Mouse (Mus musculus): ENCODE data around the gene Npy1r. TPM values are rescaled to one million over a fixed set of nuclear protein-coding genes. Genes with fewer than 3 reads are reported as not detected.

The Npy1r gene
- polyA plus RNA-seq (2017; shearing (Covaris generic)) = not detected

DNA sequence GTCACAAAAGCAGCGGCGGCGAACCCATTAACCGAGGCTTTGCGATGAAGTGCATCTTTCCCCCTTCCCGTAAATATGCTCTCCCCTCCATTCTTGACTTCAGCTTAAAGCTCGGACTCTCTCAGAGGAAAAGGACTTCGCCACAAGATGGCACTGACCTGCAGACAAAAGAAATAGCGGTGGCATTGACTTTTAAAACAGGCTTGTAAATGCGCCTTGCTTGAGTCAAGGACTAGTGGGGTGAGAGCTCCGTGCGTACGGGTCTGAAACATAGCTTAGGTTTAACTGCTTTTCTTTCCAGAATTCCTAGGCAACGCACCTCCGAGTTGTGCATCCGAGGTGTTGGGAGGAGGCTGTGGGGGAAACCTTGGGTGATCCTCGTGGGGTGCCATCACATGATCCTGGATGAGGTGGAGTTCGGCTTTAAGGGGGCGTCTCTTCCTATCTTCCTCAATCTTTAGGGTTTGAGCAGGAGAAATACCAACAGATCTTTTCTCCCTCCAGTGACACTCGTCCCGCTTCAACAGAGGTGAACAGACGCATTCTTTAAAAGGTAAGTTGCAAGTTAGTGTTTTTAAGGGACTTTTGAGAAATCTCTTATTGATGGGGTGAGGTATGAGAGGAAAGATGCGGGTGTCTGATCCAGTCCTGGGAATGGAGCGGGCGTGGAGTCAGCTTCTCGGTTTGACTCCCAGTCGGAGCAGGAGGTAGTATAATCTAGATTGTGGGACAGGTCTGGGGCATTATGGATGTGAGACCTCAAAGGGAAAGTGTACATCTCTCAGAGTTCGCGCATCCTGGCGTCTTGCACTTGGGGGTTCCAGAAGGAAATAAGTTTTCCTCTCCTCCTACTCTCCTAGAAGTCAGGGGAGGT lies at the start of gene Npy1r:
Gene Npy1r, plus strand, starts transcription at position 223 of the 874 bp plus-strand sequence.
- no peak for ATAC-seq

DNA sequence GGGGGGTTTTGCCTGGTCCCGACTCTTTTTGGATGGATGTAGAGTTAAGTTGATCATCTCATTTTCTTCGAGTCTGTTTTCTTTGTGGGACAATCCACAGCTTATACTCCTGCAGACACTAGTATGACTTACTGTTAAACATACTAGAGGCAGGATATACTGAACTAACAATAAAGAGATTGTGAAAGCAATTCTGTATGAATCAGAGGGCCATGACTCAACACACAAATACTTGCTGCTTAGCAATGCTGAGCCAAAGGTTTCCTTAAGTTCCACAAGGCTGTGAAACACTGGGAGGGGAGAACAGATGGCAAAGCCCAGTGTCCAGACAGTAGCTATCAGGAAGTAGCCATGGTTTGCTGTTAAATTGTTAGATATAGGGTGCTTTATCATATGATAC lies 15.7 kb upstream of the Npy1r start:
- ATAC-seq = no peak

DNA sequence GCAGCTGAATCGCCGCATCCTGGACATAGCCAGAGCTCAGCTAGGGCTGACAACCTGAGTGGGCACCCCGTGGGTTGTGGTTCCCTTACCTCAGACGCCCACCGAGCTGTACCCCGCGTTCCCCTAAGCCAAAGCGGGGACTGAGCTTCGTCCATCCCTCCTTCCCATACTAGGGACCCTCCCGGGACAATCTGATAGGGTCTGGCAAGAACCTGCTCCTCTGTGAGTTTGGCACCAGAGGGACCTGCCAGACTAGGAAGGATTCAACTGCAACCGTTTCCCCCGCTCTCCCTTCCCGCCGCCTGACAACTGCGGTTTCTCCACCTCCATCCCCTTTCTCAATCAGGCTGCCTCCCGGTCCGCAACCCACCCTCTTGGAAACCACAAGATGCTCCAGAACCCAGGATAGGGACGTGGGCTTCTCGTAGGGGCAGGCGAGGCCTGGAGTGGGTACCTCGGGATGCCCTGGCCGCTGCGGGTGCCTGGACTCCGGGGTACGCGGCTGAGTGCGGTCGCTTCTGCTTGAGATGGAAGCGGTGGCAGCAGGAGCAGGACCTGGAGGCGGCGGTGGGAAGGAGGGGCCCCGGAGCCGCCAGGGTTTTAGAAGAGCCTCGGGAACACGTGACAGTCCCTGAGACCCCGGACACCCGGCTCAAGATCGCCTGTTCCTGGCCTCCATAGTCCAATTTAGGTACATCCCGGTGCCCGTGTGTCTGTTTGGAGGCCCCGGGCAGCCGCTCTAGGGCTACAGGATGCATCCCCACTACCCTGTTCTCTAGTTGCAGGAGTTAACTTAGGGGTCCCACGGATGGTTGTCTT lies 9.3 kb upstream of the Npy1r start, which contains the start of gene Npy5r:
Gene Npy5r, minus strand, starts transcription at position 618 of the 819 bp plus-strand sequence.
- ATAC-seq = no peak

DNA sequence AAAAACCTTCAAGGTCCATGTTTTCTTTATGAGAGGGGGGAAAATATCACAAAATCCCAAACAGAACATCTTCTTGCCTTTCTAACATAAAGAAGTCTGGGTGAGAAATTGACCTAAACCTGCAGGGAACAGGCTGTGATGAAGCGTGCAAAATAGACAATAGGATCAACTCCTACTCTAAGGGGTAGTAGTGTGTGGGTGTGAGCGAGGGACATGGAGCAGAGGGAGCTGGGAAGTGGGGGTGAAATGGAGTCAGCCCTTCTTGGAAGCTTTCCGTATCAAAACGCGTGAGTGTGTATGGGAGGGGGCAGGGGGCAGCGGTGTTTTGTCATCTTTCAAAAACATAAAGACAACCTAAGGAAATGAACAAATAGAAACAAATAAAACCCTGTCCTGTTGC lies 8.6 kb upstream of the Npy1r start:
- ATAC-seq = no peak

DNA sequence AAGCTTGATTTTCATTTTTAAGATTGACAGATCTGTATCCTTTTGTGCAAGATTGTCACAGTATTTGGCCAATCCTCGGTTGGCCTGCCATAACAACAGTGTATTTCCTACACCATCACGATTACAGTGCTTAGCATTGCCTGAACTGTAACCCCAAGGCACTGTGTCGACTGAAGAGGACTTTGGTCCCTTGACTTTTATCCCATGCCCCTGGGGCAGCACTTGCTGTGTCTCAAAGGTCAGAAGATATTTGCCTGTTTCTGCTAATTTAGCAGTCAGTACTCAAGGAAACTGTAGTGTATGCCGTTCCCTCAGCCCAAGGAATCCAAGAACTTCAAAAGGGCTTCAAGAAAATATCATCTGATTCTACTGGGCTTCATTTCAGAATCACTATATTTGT lies 8.2 kb upstream of the Npy1r start:
- no peak for ATAC-seq

DNA sequence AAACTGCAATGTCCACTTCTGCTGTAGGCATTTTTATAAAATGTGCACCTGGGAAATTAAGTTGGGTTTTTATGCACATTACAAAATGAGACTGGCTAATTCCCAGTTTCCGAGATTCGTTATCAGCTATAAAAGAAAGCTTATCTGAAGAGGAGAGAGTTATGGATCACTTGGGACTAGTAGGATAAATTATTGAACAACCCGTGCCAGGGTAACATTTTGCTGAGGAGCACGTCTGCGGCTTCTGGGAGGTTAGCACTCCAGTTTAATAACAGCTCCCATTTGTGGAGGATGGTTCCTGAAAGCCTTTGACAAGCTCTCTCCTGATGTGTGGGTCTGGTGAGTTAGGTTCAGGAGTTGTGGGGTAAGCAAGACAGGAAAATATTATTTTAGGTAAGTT lies 6.6 kb upstream of the Npy1r start:
- no peak for ATAC-seq

DNA sequence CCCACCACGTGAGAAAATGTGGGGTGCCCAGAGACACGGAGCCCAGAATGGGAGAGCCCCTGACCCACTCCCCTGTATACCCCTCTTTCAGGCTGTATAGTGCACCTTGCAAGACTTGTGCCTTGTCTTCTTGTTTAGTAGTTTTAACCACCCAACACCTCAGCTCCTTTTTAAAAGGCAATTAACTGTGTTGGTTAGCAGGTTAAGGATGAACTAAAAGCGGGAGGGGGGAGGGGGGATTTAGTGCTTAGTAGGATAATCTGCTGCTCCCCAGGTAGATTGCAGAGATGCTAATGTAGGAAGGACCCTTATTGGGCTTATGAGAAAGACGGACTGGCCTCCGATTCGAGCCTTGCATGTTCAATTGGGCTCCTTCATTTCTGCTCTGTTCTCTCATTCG lies 1.0 kb downstream of the Npy1r start:
- ATAC-seq = no peak

DNA sequence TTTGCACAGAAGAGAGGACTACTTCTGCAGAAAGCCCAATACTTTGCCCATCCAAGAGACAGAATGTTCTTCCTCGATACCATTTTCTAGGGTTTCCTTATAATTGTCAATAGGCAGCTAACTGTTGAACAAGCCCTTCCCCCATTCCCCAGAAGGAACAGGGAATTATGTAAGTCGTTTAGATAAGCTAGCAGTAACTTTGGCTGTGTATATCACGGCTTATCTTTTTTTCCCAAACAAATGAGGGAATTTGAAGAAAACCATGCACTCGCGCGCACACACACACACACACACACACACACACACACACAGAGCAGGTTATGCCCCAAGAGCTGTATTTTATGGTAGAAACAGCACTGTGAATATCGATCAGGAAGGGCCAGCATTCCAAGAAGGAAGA lies 1.8 kb downstream of the Npy1r start:
- ATAC-seq = no peak

DNA sequence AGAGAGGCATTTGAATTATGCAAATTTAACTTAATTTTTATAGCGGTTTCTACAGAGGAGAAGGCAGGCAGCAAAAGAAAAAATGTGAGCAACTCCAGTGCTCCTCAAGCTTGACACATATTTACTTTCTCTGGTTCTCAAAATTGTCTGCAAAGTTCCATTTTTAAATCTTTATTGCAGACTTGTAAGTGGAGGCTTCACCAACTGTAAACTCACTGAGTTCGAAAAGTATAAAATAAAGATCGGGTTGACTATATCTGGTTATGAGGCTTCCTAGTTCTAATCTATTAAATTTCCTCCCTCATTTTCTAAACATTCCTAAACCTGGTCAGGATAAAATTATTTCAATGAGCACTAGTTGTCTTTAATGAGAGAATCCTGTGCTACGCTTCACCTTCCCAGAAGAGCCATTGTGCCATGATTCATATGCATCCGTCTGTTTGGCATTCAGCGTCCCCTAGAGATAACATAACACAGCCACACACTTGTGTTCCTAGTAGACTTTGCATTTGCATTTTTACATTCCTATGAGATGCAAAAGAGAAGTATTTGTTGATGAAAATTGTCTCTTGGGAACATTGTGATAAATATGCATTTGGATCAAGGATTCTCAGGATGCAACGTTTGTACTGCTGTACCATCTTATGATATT lies 17.5 kb downstream of the Npy1r start:
- no peak for ATAC-seq

DNA sequence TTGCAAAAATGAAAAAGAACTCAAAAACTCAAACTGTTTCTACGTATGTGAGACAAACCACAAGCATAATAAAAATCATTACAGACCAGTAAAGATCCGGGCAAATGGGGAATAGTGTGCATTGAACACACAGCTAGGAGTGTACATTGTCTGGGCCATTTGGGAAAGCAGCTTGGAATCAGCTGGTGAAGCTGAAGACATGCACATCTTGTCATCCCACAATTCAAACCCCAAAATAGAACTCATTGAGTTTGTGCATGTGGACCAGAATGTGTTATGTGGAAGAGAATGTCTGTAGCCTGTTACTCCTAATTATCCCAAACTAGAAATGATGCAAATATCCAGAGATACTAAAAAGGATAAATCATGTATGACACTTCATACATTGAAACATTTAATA lies 25.8 kb downstream of the Npy1r start:
- no peak for ATAC-seq

DNA sequence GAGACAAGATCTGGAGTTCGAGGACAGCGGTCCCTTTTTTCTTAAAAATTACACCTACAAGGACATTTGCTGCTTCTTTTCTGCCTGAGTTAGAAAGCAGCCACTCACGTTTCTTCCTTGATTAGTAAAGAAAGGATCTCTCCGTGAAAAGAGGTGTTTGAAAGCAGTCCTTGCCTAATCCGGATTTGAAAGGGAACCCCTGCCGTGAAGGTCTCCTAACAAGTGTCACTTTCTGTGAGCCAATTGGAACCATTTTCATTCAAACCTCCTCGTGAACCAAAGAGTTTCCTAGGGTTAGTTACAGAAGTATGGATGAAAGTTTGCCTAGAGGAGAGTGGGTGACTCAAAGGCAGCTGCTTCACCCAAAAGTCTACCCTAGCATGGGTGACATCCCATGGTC lies 32.5 kb downstream of the Npy1r start:
- no peak for ATAC-seq

DNA sequence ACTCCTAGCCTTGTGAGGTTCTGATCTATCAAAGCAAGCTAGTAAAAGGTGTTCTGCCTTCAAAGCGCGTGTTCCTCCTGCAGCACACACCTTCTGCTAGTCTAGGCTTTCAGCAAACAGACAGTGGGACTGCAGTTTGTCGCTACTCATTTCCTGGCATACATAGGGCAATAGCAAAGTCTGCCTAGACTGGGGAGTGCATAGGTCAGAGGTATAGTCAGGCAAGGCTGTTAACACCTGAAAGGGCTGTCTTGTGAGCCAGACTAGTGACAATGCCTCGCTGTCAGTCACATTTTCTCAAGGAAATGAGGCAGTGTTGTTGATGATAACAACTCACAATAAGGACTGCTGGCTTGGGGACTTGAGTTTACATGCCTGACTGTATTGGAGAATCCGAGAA lies 35.0 kb downstream of the Npy1r start:
- no peak for ATAC-seq

DNA sequence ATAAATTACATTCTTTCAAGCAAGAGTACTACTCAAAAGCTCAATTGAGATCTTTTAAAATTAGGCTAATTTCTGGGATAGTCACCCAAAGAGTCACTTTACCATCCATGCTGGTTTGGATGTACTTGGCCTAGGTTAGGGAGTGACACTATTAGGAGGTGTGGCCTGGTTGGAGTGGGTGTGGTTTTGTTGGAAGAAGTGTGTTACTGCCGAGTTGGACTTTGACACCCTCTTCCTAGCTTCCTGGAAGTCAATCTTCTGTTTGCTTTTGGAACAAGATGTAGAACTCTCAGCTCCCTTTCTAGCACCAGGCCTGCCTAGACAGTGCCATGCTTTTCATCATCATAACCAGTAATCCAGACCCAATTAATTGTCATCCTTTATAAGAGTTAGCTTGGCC lies 45.4 kb downstream of the Npy1r start:
- ATAC-seq = no peak

DNA sequence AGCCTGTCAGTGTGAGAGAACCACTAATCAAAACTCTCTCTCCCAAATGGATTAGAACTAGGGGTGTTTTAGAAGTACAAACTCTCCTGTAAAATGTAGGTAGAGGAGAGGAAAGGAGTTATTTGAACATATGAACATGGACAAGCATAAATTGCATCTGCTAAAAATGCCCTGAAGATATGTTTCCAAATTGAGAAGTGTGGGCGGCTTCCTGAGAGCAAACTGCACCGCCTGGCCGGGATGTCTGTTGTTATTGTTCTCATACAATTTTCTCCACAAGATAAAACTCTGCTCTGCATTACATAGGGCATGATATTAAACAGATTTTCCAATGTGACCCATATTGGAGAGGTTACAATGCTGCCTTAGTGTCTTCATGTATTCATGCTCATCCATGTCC lies 48.6 kb downstream of the Npy1r start:
- ATAC-seq = no peak

DNA sequence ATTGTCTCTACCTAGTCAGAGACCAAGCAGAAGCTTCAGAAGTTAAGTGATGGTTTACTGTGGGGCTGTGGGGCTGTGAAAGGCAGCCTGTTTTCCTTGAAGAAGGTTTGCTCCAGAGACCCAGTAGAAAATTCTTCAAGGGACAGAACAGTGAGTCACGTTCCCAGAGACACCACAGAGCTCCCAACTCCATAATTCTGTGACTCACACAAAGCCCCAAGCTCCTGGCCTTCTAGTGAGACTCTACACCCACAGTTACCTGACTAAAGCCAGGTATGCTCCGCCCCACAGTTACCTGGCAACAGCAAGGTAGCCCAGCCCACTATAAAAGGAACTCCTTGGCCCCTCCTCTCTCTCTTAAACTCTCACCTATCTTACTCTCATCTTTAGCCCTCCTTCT lies 54.6 kb downstream of the Npy1r start:
- no peak for ATAC-seq

DNA sequence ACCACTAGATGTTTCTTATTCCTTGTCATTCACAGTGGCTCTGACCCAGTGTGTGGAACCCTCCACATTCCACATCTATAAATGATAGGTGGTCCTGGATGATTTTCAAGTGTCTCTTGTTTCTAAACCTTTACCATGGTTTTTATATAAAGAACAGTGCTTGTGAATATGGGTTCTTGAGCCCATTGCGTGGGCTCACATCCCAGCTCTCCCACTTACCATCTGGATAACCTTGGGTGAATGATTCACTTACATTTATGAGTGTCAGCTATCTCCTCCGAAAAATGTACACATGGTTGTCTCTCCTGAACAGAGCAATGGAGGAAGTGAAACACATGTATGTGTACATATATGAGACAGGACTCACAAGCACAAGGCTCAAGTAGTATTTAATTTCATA lies 59.2 kb downstream of the Npy1r start:
- ATAC-seq = no peak

Other genes starting within 250 kb of the Npy1r start
- gene Tma16, start 210.7 kb upstream of the Npy1r start, polyA plus RNA-seq (2017; shearing (Covaris generic)) = 10 to 100 TPM; 14.5 to 15.3 TPM
- not detected for gene Tktl2, start 185.4 kb upstream of the Npy1r start, polyA plus RNA-seq (2017; shearing (Covaris generic))
- gene Npy5r, start 9.1 kb upstream of the Npy1r start, polyA plus RNA-seq (2017; shearing (Covaris generic)) = not detected
- gene Naf1, start 163.0 kb downstream of the Npy1r start, polyA plus RNA-seq (2017; shearing (Covaris generic)) = 1 to 10 TPM; 1.1 to 2.2 TPM